Mouse (Mus musculus) stomach, postnatal 0 days (tissue): ENCODE results near the gene Ypel2. TPM values are rescaled to one million over a fixed set of nuclear protein-coding genes. Genes with fewer than 3 reads are reported as not detected.
A peak's percentile ranks its signal among the peaks of the same experiment; 100 is the strongest.
"Not testable (repeated sequence)": the region's sequence is repeated elsewhere in the genome, so short reads cannot be mapped to it uniquely, and the experiment has no call there.

Experiments
- ATAC-seq: fragments of 200-750 bp; cut with Nextera tagmentation; 2 replicates; pipeline ENCODE4 v1.8.0; 2017; ENCODE audit not compliant: low FRiP score, low TSS enrichment
- DNase-seq: peaks from one replicate; pipeline ENCODE4 v3.0.0-alpha.2; 2016; ENCODE audit warnings: low spot score
- H3K27ac ChIP-seq: fragments of 300-500 bp; sonication (generic); replicated peaks from 2 replicates; pipeline ENCODE4 v1.5.1; 2014; ENCODE audit warnings: mild to moderate bottlenecking, control low read depth
- H3K27me3 ChIP-seq: fragments of 300-500 bp; sonication (generic); 2 replicates; pipeline ENCODE4 v1.6.1; 2014; ENCODE audit warnings: low read length; ENCODE audit not compliant: control insufficient read depth, insufficient read depth
- H3K36me3 ChIP-seq: fragments of 300-500 bp; sonication (generic); 2 replicates; pipeline ENCODE4 v1.6.1; 2014; ENCODE audit warnings: low read length, mixed read lengths; ENCODE audit not compliant: control insufficient read depth, insufficient read depth
- H3K4me1 ChIP-seq: fragments of 300-500 bp; sonication (generic); replicated peaks from 2 replicates; pipeline ENCODE4 v1.6.1; 2014; ENCODE audit warnings: antibody characterized with exemption; ENCODE audit not compliant: control insufficient read depth, insufficient read depth
- H3K4me2 ChIP-seq: fragments of 300-500 bp; sonication (generic); replicated peaks from 2 replicates; pipeline ENCODE4 v1.6.1; 2014; ENCODE audit warnings: low read depth, mild to moderate bottlenecking, control low read depth, moderate library complexity
- H3K4me3 ChIP-seq: fragments of 300-500 bp; sonication (generic); 2 replicates; pipeline ENCODE4 v1.5.1; 2014; ENCODE audit warnings: low read depth, low read length, control low read depth
- H3K9ac ChIP-seq: fragments of 300-500 bp; sonication (generic); 2 replicates; pipeline ENCODE4 v1.6.1; 2014; ENCODE audit warnings: mild to moderate bottlenecking, low read length, control low read depth, mixed read lengths
- H3K9me3 ChIP-seq: fragments of 300-500 bp; sonication (generic); 2 replicates; pipeline ENCODE4 v1.6.1; 2016; ENCODE audit warnings: low read length; ENCODE audit not compliant: control insufficient read depth
- CTCF ChIP-seq: IDR thresholded peaks from 2 replicates; pipeline ENCODE4 v1.5.1; 2016; ENCODE audit warnings: antibody characterized with exemption, low read depth, mild to moderate bottlenecking, moderate library complexity
- EP300 ChIP-seq: optimal IDR thresholded peaks from 2 replicates; pipeline ENCODE3; 2016; ENCODE audit warnings: antibody characterized with exemption
- WGBS: fragments of 180-500 bp; shearing (Covaris S2); extraction: QIAGEN DNeasy Blood & Tissue Kit; methylation state at CpG from one replicate; pipeline ENCODE4 v1.1.7; 2014; 5-methylcytosine and 5-hydroxymethylcytosine counted together
- polyA plus RNA-seq: library from polyadenylated mRNA; unstranded; fragments of >200 nt; fragmentation: Nextera tagmentation; extraction: Ambion mirVana; gene quantifications from 2 replicates; pipeline ENCODE4 v1.2.1, GENCODE M21; 2015

Gene Ypel2
- polyA plus RNA-seq, 1 experiment from 2014 or later: 4.0 TPM

DNA sequence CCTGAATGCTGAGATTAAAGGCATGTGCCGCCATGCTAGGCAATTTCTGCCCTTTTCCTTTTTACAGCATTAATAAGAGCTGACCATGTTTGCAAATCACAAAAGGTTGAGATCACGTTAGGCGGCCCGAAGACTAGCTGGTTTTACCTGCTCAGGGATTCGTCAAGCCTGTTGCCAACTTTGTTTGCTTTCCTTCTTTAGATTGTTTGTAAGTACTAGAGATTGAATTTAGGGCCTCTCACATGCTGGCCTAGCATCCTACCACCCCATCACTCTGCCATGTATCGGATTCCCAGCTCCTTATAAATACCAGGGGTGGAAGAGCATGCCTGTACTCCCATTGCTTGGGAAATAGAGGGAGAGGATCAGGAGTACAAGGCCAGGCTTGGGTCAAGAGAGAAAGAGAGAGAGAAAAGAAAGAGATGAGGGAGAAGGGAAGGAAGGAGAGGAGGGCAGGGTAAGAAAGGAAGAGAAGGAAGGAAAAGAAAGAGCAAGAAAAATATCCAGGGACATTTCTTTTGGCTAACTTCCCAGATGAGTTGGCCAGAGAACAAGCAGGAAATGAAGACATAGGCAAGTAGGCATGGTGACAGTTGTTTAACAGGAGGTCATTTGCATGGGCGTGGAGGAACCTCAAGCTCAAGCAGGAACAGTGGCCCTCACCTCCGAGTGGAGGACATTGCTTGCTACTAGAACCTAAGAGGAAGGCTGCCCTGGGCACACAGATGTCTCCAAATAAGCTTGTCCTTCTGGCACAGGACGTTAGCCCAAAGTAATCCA, 32.8 kb upstream of the Ypel2 start:
- no peak for TF ChIP-seq EP300
- no peak for TF ChIP-seq CTCF
- ATAC-seq (peak; percentile 77), DNase-seq (peak; percentile 61)
- H3K36me3 ChIP-seq: no peaks in the 10 kb centered on the region
- 44% methylated on average over 9 of the region's 9 CpGs for WGBS
- H3K9me3 ChIP-seq: no peaks in the 10 kb centered on the region
- H3K4me3 ChIP-seq: no peak overlapping the region
- no peaks in the 10 kb centered on the region for H3K27me3 ChIP-seq
- H3K4me1 ChIP-seq: no peaks in the 10 kb centered on the region; the same call in 1 of the 2 replicates
- H3K27ac ChIP-seq: peak overlapping the region; percentile 88
- no peak overlapping the region for H3K4me2 ChIP-seq
- H3K9ac ChIP-seq: no peak overlapping the region

DNA sequence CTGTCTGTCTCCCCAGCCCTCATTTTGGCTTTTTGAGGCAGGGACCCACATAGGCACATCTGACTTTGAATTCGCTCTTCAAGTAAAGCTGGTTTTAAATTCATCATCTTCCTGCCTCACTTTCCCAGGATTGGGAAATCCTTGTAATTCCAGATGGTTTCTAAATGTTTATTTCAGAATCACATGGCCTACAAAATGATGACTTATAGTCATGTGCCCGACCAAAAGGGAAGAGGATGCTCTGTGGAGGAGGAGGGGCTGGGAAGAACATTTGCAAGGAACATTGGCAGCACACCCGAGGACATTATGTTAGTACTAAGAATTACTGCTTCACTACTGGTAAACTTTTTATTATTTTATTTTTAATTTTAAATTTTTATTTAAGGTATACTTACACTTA, 31.8 kb upstream of the Ypel2 start:
- Histone ChIP-seq H3K27me3 (no peaks in the 10 kb centered on the region), H3K4me1 (no peaks in the 10 kb centered on the region; the same call in 1 of the 2 replicates), H3K4me3 (no peak overlapping the region), H3K9ac (no peak overlapping the region), H3K9me3 (no peaks in the 10 kb centered on the region), H3K27ac (peak overlapping the region; percentile 49), H3K36me3 (no peaks in the 10 kb centered on the region), H3K4me2 (no peak overlapping the region)
- DNase-seq (no peak), ATAC-seq (no peak)
- 44% methylated on average over 3 of the region's 3 CpGs for WGBS
- no peak for TF ChIP-seq EP300
- no peak for TF ChIP-seq CTCF

DNA sequence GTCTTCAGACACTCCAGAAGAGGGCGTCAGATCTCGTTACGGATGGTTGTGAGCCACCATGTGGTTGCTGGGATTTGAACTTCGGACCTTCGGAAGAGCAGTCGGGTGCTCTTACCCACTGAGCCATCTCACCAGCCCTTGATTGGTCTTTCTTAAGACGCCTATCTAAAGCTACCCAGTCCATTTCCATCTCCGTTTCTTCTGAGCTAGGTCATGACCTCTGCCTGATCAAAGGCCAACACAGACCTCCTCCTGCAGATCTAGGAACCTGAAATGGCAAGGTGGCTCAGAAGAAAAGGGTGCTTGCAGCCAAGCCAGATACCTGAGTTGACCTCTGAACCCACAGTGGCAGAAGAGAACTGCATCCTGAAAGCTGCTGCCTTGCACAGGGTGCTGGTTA, 29.7 kb upstream of the Ypel2 start:
- not testable (repeated sequence) for H3K9me3 ChIP-seq, DNase-seq, H3K27ac ChIP-seq, H3K27me3 ChIP-seq, H3K4me3 ChIP-seq, ATAC-seq, H3K4me2 ChIP-seq, H3K9ac ChIP-seq, H3K4me1 ChIP-seq, H3K36me3 ChIP-seq
- WGBS: 56% methylated on average over 8 of the region's 8 CpGs

DNA sequence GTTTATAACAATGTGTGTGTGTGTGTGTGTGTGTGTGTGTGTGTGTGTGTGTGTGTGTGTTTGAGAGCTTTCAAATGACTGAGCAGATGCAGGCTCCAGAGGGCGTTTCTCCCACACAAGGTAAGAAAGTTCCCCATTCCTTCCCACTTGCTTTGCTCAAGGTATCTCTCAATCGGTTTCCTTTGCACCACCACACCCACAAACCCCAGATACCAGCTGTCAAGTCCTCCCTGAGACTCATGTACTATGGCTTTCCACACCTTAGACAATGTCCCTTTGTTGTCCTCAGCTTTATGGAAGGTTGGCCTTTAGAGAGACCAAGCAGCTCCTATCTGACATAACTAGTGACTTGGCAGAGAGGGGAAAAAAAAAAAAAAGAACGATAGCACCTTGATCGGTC, 29.3 kb upstream of the Ypel2 start:
- ATAC-seq (peak; percentile 63), DNase-seq (peak; percentile 47)
- Histone ChIP-seq H3K9ac (no peak overlapping the region), H3K27ac (no peak overlapping the region), H3K4me3 (no peak overlapping the region), H3K27me3 (no peaks in the 10 kb centered on the region), H3K9me3 (no peaks in the 10 kb centered on the region), H3K4me2 (no peak overlapping the region), H3K36me3 (no peaks in the 10 kb centered on the region), H3K4me1 (no peaks in the 10 kb centered on the region; the same call in 1 of the 2 replicates)
- no peak for TF ChIP-seq CTCF
- TF ChIP-seq EP300: no peak
- WGBS: 50% methylated on average over 4 of the region's 4 CpGs

DNA sequence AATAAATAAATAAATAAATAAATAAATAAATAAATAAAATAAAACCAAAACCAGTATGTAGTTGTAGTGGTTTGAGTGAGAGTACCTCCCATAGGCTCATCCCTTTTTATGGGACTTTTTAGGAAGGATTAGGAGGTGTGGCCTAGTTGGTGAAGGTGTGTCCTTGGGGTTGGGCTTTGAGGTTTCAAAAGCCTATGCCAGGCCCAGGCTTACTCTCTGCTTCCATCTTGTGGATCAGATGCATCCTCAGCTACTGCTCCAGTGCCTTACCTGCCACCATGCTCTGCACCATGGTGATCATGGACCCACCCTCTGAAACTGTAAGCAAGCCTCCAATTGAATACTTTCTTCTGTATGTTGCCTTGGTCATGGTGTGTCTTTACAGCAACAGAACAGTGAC, 28.0 kb upstream of the Ypel2 start:
- no peaks in the 10 kb centered on the region; the same call in 1 of the 2 replicates for H3K4me1 ChIP-seq
- H3K9me3 ChIP-seq: no peaks in the 10 kb centered on the region
- H3K4me3 ChIP-seq: no peak overlapping the region
- DNase-seq (no peak), ATAC-seq (no peak)
- H3K9ac ChIP-seq: no peak overlapping the region
- no peaks in the 10 kb centered on the region for H3K36me3 ChIP-seq
- H3K27me3 ChIP-seq: no peaks in the 10 kb centered on the region
- H3K27ac ChIP-seq: no peak overlapping the region
- no peak overlapping the region for H3K4me2 ChIP-seq
- TF ChIP-seq EP300 (no peak), CTCF (no peak)

DNA sequence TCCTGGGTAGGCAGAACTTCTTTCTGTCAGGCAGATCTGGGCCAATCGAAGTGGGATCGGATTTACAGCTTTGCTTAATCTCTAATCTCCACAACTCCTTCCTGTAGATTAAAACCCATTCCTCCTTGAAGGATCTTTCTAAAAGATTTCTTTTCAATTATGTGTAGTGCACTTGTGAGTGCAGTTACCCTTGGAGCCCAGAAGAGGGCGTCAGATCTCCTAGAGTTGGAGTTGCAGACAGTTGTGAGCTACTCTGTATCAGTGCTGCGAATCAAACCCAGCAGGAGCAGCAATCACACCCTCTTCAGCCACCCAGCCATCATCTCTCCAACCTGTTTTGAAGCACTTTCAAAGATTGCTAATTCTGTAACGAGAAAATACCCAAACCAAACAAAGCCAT, 26.9 kb upstream of the Ypel2 start:
- 80% methylated on average over 5 of the region's 5 CpGs for WGBS
- Histone ChIP-seq H3K36me3 (no peaks in the 10 kb centered on the region), H3K4me1 (no peaks in the 10 kb centered on the region), H3K4me2 (no peak overlapping the region), H3K4me3 (no peak overlapping the region), H3K27ac (no peak overlapping the region), H3K9me3 (no peaks in the 10 kb centered on the region), H3K27me3 (no peaks in the 10 kb centered on the region), H3K9ac (no peak overlapping the region)
- ATAC-seq: no peak
- TF ChIP-seq CTCF: peak; percentile 29; the same call in 1 of the 2 replicates
- no peak for TF ChIP-seq EP300
- DNase-seq: no peak
